Mouse (Mus musculus): ENCODE measurements around the gene Clmn. TPM values are rescaled to one million over a fixed set of nuclear protein-coding genes. Genes with fewer than 3 reads are reported as not detected.

The Clmn gene
- polyA plus RNA-seq, 1 experiment: 0.01 TPM

DNA sequence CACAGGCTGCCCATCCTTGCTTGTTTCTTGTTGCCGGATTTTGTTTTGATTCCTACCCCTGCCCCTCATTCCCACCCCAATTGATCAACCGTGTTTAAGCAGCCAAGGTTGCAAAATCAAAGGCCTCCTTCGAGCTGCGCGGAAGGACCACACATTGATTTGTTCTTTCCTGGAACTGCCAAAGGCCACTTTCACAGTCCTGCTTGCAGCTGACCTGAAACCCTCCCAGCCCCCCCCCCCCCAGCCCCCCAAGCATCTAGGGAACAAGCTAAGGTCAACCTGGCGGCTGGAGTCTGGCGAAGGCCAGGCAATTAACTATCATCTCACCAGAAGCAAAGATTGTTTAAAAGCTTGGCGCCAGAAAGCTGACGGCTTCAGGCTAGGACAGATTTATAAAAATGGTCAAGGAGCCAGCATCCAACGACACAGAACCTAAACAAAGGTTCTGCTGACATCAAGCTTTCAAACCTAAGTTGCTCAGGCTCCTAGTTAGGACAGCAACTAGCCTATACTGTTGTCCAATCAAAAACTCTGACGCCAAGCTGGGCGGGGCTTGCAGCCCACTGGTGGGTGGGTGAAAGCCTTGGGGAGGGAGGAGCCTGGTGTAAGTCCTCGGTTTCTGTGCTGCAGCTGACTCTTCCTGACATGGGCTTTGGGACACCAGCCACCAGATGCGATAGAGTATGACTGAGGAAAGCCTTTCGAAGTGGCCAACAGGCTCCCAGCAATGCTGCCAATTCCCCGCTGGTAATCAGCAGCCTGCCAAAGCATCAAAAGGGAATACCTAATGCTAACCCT lies 13.0 kb downstream of the Clmn start:
- no peaks in the 10 kb centered on the region for H3K36me3 ChIP-seq (ENCODE audit: control insufficient read depth)
- TF ChIP-seq GATA1 (IDR thresholded peaks at IDR 0.05; ENCODE audit: low read length): no peak
- TF ChIP-seq TAL1 (IDR thresholded peaks at IDR 0.05; ENCODE audit: low read length): no peak

DNA sequence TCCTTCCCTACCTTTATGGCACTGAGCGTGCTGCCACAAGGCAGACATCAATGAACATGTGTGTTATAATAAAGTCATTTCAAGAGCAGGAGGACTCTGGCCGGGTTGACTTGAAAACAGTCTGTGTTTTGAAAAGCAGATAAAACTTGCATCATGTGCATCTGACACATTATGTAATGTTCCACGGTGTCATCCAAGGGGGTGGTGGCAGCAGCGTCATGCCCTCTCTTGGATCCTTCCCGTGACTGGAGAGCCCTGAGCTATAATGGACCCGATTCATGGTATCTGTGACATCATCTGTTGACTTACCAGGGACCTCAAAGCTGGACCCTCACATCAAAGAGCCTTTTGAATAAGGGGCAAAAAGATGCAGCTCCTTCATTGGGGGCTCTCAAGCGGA lies 14.8 kb downstream of the Clmn start:
- Histone ChIP-seq H3K27me3 (ENCODE audit: control insufficient read depth) (no peaks in the 10 kb centered on the region), H3K36me3 (ENCODE audit: control insufficient read depth) (no peaks in the 10 kb centered on the region), H3K4me1 (ENCODE audit: control insufficient read depth) (peaks cover 9% of the 10 kb centered on the region), H3K4me3 (replicated peaks) (no peak overlapping the region), H3K9me3 (ENCODE audit: control insufficient read depth, low read length) (no peaks in the 10 kb centered on the region)
- TF ChIP-seq TAL1 (IDR thresholded peaks at IDR 0.05; ENCODE audit: low read length): no peak
- TF ChIP-seq GATA1 (IDR thresholded peaks at IDR 0.05; ENCODE audit: low read length): no peak

More for the DNA sequence above, 13.0 kb downstream of the Clmn start:
- H3K9me3 ChIP-seq (ENCODE audit: control insufficient read depth, low read length): no peaks in the 10 kb centered on the region
- H3K4me3 ChIP-seq (replicated peaks): no peak overlapping the region
- H3K27me3 ChIP-seq (ENCODE audit: control insufficient read depth): no peaks in the 10 kb centered on the region
- no peaks in the 10 kb centered on the region for H3K4me1 ChIP-seq (ENCODE audit: control insufficient read depth)

DNA sequence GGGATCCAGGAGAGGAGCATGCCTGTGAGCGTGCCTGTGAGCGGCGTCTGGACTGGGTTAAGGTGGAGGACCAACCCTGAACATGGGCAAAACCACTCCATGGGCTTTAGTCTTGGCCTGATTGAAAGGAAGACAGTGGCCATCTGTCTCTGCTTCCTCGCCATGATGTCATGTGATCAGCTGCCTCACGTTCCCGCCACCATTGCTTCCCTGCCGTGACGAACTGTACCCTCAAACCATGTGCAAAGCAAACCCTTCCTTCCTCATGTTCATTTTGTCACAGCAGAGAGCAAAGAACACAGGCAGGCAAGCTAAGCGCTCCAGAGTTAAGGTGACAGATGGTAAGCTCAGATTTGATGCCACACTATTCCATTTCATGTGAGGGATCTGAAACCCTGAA lies 16.2 kb downstream of the Clmn start:
- TF ChIP-seq GATA1 (IDR thresholded peaks at IDR 0.05; ENCODE audit: low read length) (no peak), TAL1 (IDR thresholded peaks at IDR 0.05; ENCODE audit: low read length) (no peak)
- Histone ChIP-seq H3K36me3 (ENCODE audit: control insufficient read depth) (no peaks in the 10 kb centered on the region), H3K9me3 (ENCODE audit: control insufficient read depth, low read length) (no peaks in the 10 kb centered on the region), H3K4me1 (ENCODE audit: control insufficient read depth) (peaks cover 13% of the 10 kb centered on the region), H3K27me3 (ENCODE audit: control insufficient read depth) (no peaks in the 10 kb centered on the region), H3K4me3 (replicated peaks) (no peak overlapping the region)

DNA sequence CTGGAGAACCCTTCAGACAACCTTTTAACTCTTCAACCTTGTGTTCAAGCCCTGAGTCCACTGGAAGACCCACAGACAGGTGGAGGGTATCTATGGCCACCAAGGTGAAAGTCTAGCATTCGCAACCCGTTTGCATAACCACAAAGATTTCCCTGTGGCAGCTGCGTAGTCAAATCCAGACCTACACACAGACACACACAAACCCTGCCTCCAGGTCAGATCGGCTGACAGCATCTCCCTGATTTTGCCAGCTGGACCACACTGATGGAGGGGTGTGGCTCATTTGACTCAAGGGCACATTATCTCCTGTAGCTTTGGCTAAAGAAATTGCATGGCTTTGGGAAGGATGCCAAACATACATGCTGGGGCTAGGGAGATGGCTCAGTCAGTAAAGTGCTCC lies 17.6 kb downstream of the Clmn start:
- Histone ChIP-seq H3K4me1 (ENCODE audit: control insufficient read depth) (peaks cover 13% of the 10 kb centered on the region), H3K27me3 (ENCODE audit: control insufficient read depth) (no peaks in the 10 kb centered on the region), H3K36me3 (ENCODE audit: control insufficient read depth) (no peaks in the 10 kb centered on the region), H3K9me3 (ENCODE audit: control insufficient read depth, low read length) (no peaks in the 10 kb centered on the region), H3K4me3 (replicated peaks) (no peak overlapping the region)
- no peak for TF ChIP-seq TAL1 (IDR thresholded peaks at IDR 0.05; ENCODE audit: low read length)
- TF ChIP-seq GATA1 (IDR thresholded peaks at IDR 0.05; ENCODE audit: low read length): no peak

DNA sequence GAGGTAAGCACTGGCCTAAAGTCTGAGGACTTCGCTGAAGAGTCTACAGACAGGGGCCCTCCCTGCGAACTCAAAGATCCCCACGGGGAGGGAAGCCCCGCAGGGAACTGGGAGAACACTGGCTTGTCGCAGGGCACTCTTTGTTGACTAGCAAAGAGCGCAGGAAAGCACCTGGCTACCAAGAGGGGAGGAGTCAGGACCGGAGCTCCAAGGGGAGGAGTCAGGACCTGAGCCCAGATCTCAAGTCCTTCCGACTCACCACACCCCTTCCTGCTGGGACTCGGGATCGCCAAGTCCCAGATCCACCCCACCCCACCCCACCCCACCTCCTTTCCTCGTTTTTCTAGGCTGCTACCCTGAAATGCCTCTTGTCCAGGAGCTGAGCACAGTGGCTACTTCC lies 19.2 kb downstream of the Clmn start:
- H3K36me3 ChIP-seq (ENCODE audit: control insufficient read depth): no peaks in the 10 kb centered on the region
- no peak overlapping the region for H3K4me3 ChIP-seq (replicated peaks)
- no peaks in the 10 kb centered on the region for H3K9me3 ChIP-seq (ENCODE audit: control insufficient read depth, low read length)
- H3K4me1 ChIP-seq (ENCODE audit: control insufficient read depth): peaks cover 13% of the 10 kb centered on the region
- TF ChIP-seq GATA1 (IDR thresholded peaks at IDR 0.05; ENCODE audit: low read length) (no peak), TAL1 (IDR thresholded peaks at IDR 0.05; ENCODE audit: low read length) (no peak)
- H3K27me3 ChIP-seq (ENCODE audit: control insufficient read depth): no peaks in the 10 kb centered on the region

DNA sequence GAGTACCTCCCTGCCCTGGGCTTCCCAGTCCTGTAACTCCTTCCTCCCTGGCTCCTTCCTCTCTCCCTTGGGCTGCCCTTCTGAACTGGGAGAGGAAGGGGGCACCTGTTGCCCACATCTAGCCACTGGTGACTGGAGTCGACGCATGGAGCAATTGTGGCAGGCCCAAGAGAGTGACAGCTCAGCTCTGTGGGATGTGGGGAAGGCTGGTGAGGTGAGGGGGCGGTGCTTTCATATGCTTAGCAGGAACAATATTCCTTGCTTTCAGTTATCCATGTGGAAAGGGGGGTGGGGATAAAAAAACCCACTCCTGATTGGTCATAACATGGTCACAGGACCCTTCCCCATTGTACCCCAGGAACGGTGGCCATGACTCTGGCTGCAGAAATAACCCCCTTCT lies 19.9 kb downstream of the Clmn start:
- peaks cover 13% of the 10 kb centered on the region for H3K4me1 ChIP-seq (ENCODE audit: control insufficient read depth)
- TF ChIP-seq TAL1 (IDR thresholded peaks at IDR 0.05; ENCODE audit: low read length) (no peak), GATA1 (IDR thresholded peaks at IDR 0.05; ENCODE audit: low read length) (no peak)
- H3K36me3 ChIP-seq (ENCODE audit: control insufficient read depth): no peaks in the 10 kb centered on the region
- no peaks in the 10 kb centered on the region for H3K9me3 ChIP-seq (ENCODE audit: control insufficient read depth, low read length)
- H3K27me3 ChIP-seq (ENCODE audit: control insufficient read depth): no peaks in the 10 kb centered on the region
- no peak overlapping the region for H3K4me3 ChIP-seq (replicated peaks)

DNA sequence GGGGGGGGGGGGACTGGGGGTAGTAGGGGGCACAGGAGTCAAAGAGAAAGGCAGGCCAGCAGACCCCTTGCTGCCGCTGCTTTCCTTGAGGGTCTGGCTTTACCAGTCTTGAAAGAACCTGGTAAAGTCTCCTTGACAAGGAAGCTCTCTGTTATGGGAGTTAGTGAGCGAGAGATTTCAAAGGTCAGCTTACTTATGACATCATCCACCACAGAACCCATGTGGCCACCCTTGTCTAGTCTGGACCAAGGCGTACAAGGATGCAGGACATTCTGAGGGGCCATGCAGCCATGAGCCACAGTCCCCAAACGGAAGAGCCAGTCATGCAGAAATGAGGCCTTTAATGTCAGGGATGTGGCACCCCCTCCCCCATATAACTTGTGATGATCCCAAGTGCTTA lies 20.6 kb downstream of the Clmn start:
- Histone ChIP-seq H3K27me3 (ENCODE audit: control insufficient read depth) (no peaks in the 10 kb centered on the region), H3K9me3 (ENCODE audit: control insufficient read depth, low read length) (no peaks in the 10 kb centered on the region), H3K4me1 (ENCODE audit: control insufficient read depth) (peaks cover 13% of the 10 kb centered on the region), H3K36me3 (ENCODE audit: control insufficient read depth) (no peaks in the 10 kb centered on the region), H3K4me3 (replicated peaks) (no peak overlapping the region)
- no peak for TF ChIP-seq GATA1 (IDR thresholded peaks at IDR 0.05; ENCODE audit: low read length)
- no peak for TF ChIP-seq TAL1 (IDR thresholded peaks at IDR 0.05; ENCODE audit: low read length)

DNA sequence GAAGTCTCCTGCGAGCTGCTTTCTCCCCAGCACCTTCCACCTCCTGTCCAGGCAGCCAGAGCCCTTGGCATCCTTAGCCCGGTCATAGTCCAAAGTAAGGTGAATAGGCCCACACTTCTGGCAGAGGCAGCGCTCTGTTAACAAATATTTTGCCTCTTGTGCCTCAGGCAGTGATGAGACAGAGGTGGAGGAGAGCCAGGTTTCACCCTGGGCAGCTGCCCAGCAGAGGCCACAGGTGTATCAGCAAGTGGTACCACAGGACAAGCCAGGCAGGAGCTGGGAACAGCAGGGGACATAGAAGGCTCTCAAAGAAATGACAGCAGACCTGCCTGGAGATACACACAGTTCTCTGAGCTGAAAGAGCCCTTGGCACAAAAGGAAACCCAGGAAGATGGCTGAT lies 23.6 kb downstream of the Clmn start:
- H3K4me1 ChIP-seq (ENCODE audit: control insufficient read depth): peaks cover 22% of the 10 kb centered on the region
- no peak overlapping the region for H3K4me3 ChIP-seq (replicated peaks)
- H3K27me3 ChIP-seq (ENCODE audit: control insufficient read depth): peaks cover 4% of the 10 kb centered on the region; the same call in 1 of the 2 replicates
- no peaks in the 10 kb centered on the region for H3K9me3 ChIP-seq (ENCODE audit: control insufficient read depth, low read length)
- no peak for TF ChIP-seq GATA1 (IDR thresholded peaks at IDR 0.05; ENCODE audit: low read length)
- no peak for TF ChIP-seq TAL1 (IDR thresholded peaks at IDR 0.05; ENCODE audit: low read length)
- H3K36me3 ChIP-seq (ENCODE audit: control insufficient read depth): no peaks in the 10 kb centered on the region

DNA sequence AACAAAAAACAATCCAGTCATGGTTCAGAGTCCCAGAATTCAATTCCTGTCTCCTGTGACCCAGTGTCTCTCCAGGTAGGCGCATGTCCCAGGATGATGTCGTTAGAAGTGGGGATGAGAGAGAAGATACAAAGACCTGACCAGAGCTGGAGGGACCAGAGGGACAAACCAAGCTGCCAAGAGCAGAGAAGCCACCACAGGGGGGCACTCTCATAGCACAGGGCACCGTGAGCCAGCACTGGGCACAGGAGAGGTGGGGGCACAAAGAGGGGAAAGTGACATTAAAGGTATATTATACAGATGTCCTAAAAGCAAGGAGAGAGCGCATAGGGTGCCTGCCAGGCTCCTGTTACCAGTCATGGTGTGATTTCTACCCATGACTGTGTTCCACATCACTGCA lies 25.9 kb downstream of the Clmn start:
- TF ChIP-seq TAL1 (IDR thresholded peaks at IDR 0.05; ENCODE audit: low read length): no peak
- TF ChIP-seq GATA1 (IDR thresholded peaks at IDR 0.05; ENCODE audit: low read length): no peak
- no peaks in the 10 kb centered on the region for H3K9me3 ChIP-seq (ENCODE audit: control insufficient read depth, low read length)

More for the DNA sequence above, 25.9 kb downstream of the Clmn start:
- H3K4me1 ChIP-seq (ENCODE audit: control insufficient read depth): peaks cover 9% of the 10 kb centered on the region
- H3K4me3 ChIP-seq (replicated peaks): no peak overlapping the region
- H3K36me3 ChIP-seq (ENCODE audit: control insufficient read depth): no peaks in the 10 kb centered on the region
- peaks cover 4% of the 10 kb centered on the region; the same call in 1 of the 2 replicates for H3K27me3 ChIP-seq (ENCODE audit: control insufficient read depth)
